Mouse (Mus musculus) liver, adult 2 months (tissue): ENCODE measurements at regions not wholly inside any gene's neighbourhood (a gene's known extent, or its start where the extent isn't known, plus 50 kb on each side); places are given as distances from the start of the nearest gene placed in this dataset.

Source experiments
- DNase-seq: peaks from one replicate; pipeline ENCODE4 v3.0.0-alpha.2; 2011; ENCODE audit warnings: low read depth, low spot score; ENCODE audit errors: extremely low read depth
- H3K27ac ChIP-seq: fragments of 200-500 bp; replicated peaks from 2 replicates; pipeline ENCODE4 v1.5.1; 2012; ENCODE audit warnings: low read depth, mild to moderate bottlenecking, control low read depth, inconsistent platforms, low read length; ENCODE audit not compliant: insufficient read depth
- H3K27me3 ChIP-seq: fragments of 200-500 bp; 2 replicates; pipeline ENCODE4 v1.6.1; 2012; ENCODE audit warnings: mild to moderate bottlenecking, moderate library complexity, low read length, inconsistent platforms; ENCODE audit not compliant: control insufficient read depth, insufficient read depth
- H3K36me3 ChIP-seq: fragments of 200-500 bp; 2 replicates; pipeline ENCODE4 v1.6.1; 2012; ENCODE audit warnings: low read length, inconsistent platforms; ENCODE audit not compliant: control insufficient read depth, insufficient read depth
- H3K4me1 ChIP-seq: fragments of 200-500 bp; 2 replicates; pipeline ENCODE4 v1.6.1; 2011; ENCODE audit warnings: low read length; ENCODE audit not compliant: control insufficient read depth, insufficient read depth
- H3K4me3 ChIP-seq: fragments of 200-500 bp; 2 replicates; pipeline ENCODE4 v1.5.1; 2011; ENCODE audit warnings: low read depth, mild to moderate bottlenecking, control low read depth, low read length, moderate library complexity; ENCODE audit not compliant: insufficient read depth
- H3K79me2 ChIP-seq: fragments of 200-500 bp; 2 replicates; pipeline ENCODE4 v1.6.1; 2012; ENCODE audit warnings: inconsistent platforms, mild to moderate bottlenecking, low read length, moderate library complexity; ENCODE audit not compliant: control insufficient read depth, insufficient read depth
- H3K9ac ChIP-seq: fragments of 200-500 bp; 2 replicates; pipeline ENCODE4 v1.6.1; 2012; ENCODE audit warnings: low read depth, mild to moderate bottlenecking, control low read depth, inconsistent platforms, low read length
- CTCF ChIP-seq: fragments of 200-500 bp; IDR thresholded peaks from 2 replicates; pipeline ENCODE4 v1.5.1; 2011; ENCODE audit warnings: low read depth, low read length, control low read depth
- POLR2A ChIP-seq: fragments of 200-500 bp; IDR thresholded peaks from 2 replicates; pipeline ENCODE4 v1.6.1; 2011; ENCODE audit warnings: low read length, control low read depth; ENCODE audit not compliant: insufficient read depth; ENCODE audit errors: extremely low read depth
- WGBS: fragments of 180-500 bp; shearing (Covaris S2); methylation state at CpG from one replicate; pipeline ENCODE4 v1.1.7; 2018; 5-methylcytosine and 5-hydroxymethylcytosine counted together

- H3K9ac ChIP-seq = no peak overlapping the region
- H3K4me1 ChIP-seq = no peaks in the 10 kb centered on the region
- H3K36me3 ChIP-seq = no peaks in the 10 kb centered on the region
- no peaks in the 10 kb centered on the region for H3K79me2 ChIP-seq
- 75% methylated on average over 2 of the region's 2 CpGs for WGBS
- H3K4me3 ChIP-seq = no peak overlapping the region
- TF ChIP-seq CTCF (no peak), POLR2A (no peak)
- no peak overlapping the region for H3K27ac ChIP-seq
- H3K27me3 ChIP-seq = no peaks in the 10 kb centered on the region
- DNase-seq = no peak
These were observed 120.6 kb downstream of the Qpct start for GRCm38 (mm10) chr17:79172328-79172727.

- H3K4me1 ChIP-seq = no peaks in the 10 kb centered on the region
- no peak overlapping the region for H3K27ac ChIP-seq
- no peaks in the 10 kb centered on the region for H3K79me2 ChIP-seq
- DNase-seq = no peak
- no peaks in the 10 kb centered on the region for H3K27me3 ChIP-seq
- TF ChIP-seq CTCF = no peak
- no peak for TF ChIP-seq POLR2A
- no peaks in the 10 kb centered on the region for H3K36me3 ChIP-seq
- 94% methylated on average over 4 of the region's 4 CpGs for WGBS
- H3K4me3 ChIP-seq = no peak overlapping the region
- H3K9ac ChIP-seq = no peak overlapping the region
These were observed 119.0 kb downstream of the Qpct start for GRCm38 (mm10) chr17:79170690-79171089.

- TF ChIP-seq POLR2A = no peak
- TF ChIP-seq CTCF = no peak
- Histone ChIP-seq H3K36me3 (no peaks in the 10 kb centered on the region), H3K27ac (no peak overlapping the region), H3K4me3 (no peak overlapping the region), H3K27me3 (no peaks in the 10 kb centered on the region), H3K9ac (no peak overlapping the region), H3K4me1 (no peaks in the 10 kb centered on the region), H3K79me2 (no peaks in the 10 kb centered on the region)
- WGBS = 89% methylated on average over 6 of the region's 6 CpGs
- DNase-seq = no peak
These were observed 115.5 kb downstream of the Qpct start for GRCm38 (mm10) chr17:79167198-79167597.

GRCm38 (mm10) chr17:79164874-79165553 is 113.3 kb downstream of the Qpct start:
- H3K79me2 ChIP-seq = no peaks in the 10 kb centered on the region
- no peaks in the 10 kb centered on the region for H3K4me1 ChIP-seq
- no peak for DNase-seq
- H3K36me3 ChIP-seq = no peaks in the 10 kb centered on the region
- no peak for TF ChIP-seq POLR2A
- TF ChIP-seq CTCF = no peak
- WGBS = 82% methylated on average over 5 of the region's 5 CpGs
- no peaks in the 10 kb centered on the region for H3K27me3 ChIP-seq
- no peak overlapping the region for H3K4me3 ChIP-seq
- no peak overlapping the region for H3K9ac ChIP-seq
- H3K27ac ChIP-seq = no peak overlapping the region

GRCm38 (mm10) chr17:79163983-79164382 is 112.3 kb downstream of the Qpct start:
- Histone ChIP-seq H3K4me3 (no peak overlapping the region), H3K79me2 (no peaks in the 10 kb centered on the region), H3K27me3 (no peaks in the 10 kb centered on the region), H3K9ac (no peak overlapping the region), H3K27ac (no peak overlapping the region), H3K36me3 (no peaks in the 10 kb centered on the region), H3K4me1 (no peaks in the 10 kb centered on the region)
- no peak for DNase-seq
- TF ChIP-seq CTCF (no peak), POLR2A (no peak)
- 67% methylated on average over 6 of the region's 6 CpGs for WGBS

- H3K4me1 ChIP-seq = no peaks in the 10 kb centered on the region
- H3K27me3 ChIP-seq = no peaks in the 10 kb centered on the region
- no peak overlapping the region for H3K27ac ChIP-seq
- 90% methylated on average over 2 of the region's 2 CpGs for WGBS
- no peak overlapping the region for H3K9ac ChIP-seq
- H3K4me3 ChIP-seq = no peak overlapping the region
- DNase-seq = no peak
- no peaks in the 10 kb centered on the region for H3K36me3 ChIP-seq
- H3K79me2 ChIP-seq = no peaks in the 10 kb centered on the region
- TF ChIP-seq CTCF (no peak), POLR2A (no peak)
These were observed 102.4 kb downstream of the Qpct start for GRCm38 (mm10) chr17:79154138-79154537.
